Mouse (Mus musculus) hindbrain, embryonic 16.5 days (tissue): ENCODE measurements around the gene Adamtsl5. TPM values are rescaled to one million over a fixed set of nuclear protein-coding genes. Genes with fewer than 3 reads are reported as not detected.

ENCODE experiments used
- ATAC-seq: fragments of 200-750 bp; cut with Nextera tagmentation; 2 replicates; pipeline ENCODE4 v1.8.0; 2017; ENCODE audit warnings: moderate TSS enrichment, moderate library complexity
- H3K27ac ChIP-seq: fragments of 300-500 bp; sonication (generic); 2 replicates; pipeline ENCODE4 v1.5.1; 2014; ENCODE audit warnings: low read depth, mild to moderate bottlenecking, control low read depth, low read length, moderate library complexity
- H3K27me3 ChIP-seq: fragments of 300-500 bp; sonication (generic); replicated peaks from 2 replicates; pipeline ENCODE4 v1.6.1; 2014; ENCODE audit warnings: low read length; ENCODE audit not compliant: control insufficient read depth, insufficient read depth
- H3K36me3 ChIP-seq: fragments of 300-500 bp; sonication (generic); 2 replicates; pipeline ENCODE4 v1.6.1; 2014; ENCODE audit warnings: mild to moderate bottlenecking, low read length, moderate library complexity, mixed read lengths; ENCODE audit not compliant: control insufficient read depth, insufficient read depth
- H3K4me1 ChIP-seq: fragments of 300-500 bp; sonication (generic); 2 replicates; pipeline ENCODE4 v1.6.1; 2014; ENCODE audit warnings: low read depth, low read length; ENCODE audit not compliant: control insufficient read depth, insufficient read depth
- H3K4me2 ChIP-seq: fragments of 300-500 bp; sonication (generic); 2 replicates; pipeline ENCODE4 v1.6.1; 2014; ENCODE audit warnings: mild to moderate bottlenecking, low read length, control low read depth, moderate library complexity
- H3K4me3 ChIP-seq: fragments of 300-500 bp; sonication (generic); 2 replicates; pipeline ENCODE4 v1.5.1; 2014; ENCODE audit warnings: mild to moderate bottlenecking, low read length, control low read depth, moderate library complexity
- H3K9ac ChIP-seq: fragments of 300-500 bp; sonication (generic); 2 replicates; pipeline ENCODE4 v1.6.1; 2014; ENCODE audit warnings: low read depth, mild to moderate bottlenecking, control low read depth, low read length, moderate library complexity
- H3K9me3 ChIP-seq: fragments of 300-500 bp; sonication (generic); 2 replicates; pipeline ENCODE4 v1.6.1; 2014; ENCODE audit warnings: mild to moderate bottlenecking, low read length, moderate library complexity; ENCODE audit not compliant: control insufficient read depth
- WGBS: fragments of 180-500 bp; shearing (Covaris S2); extraction: QIAGEN DNeasy Blood & Tissue Kit; methylation state at CpG from one replicate; pipeline ENCODE4 v1.1.7; 2014; 5-methylcytosine and 5-hydroxymethylcytosine counted together
- polyA plus RNA-seq: library from polyadenylated mRNA; unstranded; fragments of >200 nt; fragmentation: Nextera tagmentation; extraction: Ambion mirVana; gene quantifications from 2 replicates; pipeline ENCODE4 v1.2.1, GENCODE M21; 2015

Adamtsl5 gene
- polyA plus RNA-seq, 1 experiment from 2014 or later = 1.1 TPM

DNA sequence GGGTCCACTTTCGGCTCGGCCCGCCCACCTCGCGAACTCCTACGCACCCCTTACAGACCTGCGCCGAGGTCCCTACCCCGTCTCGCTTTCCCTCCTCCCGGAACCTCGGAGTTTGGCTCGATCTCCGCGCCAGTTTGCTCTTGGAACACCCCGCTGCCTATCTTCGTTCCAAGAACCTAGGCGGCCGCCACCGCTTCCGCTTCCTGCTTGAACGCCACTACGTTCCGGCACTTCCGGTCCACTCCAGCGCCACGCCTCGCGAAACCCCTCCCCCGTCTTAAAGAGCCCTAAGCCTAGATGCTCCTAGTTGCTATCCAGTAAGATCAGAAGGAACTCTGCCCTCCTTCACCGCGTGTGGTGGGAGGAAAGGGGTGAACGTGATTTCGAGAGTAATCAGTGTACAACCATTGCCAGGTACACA, 27.9 kb downstream of the Adamtsl5 start, which contains the start of gene 2310011J03Rik:
TSS of gene 2310011J03Rik (minus strand) at position 198 of the 421 bp plus-strand sequence.
- under 1% methylated on average over 34 of the region's 34 CpGs for WGBS
- Histone ChIP-seq H3K4me3 (peak within 1 kb of the TSS; percentile 78), H3K9me3 (no peaks in the 10 kb centered on the region), H3K4me2 (peak within 1 kb of the TSS; percentile 98), H3K9ac (peak within 1 kb of the TSS; percentile 75), H3K27me3 (no peaks in the 10 kb centered on the region), H3K27ac (peak within 1 kb of the TSS; percentile 75), H3K36me3 (peaks cover 24% of the 10 kb centered on the region), H3K4me1 (peaks cover 19% of the 10 kb centered on the region)
- peak; percentile 65 for ATAC-seq

DNA sequence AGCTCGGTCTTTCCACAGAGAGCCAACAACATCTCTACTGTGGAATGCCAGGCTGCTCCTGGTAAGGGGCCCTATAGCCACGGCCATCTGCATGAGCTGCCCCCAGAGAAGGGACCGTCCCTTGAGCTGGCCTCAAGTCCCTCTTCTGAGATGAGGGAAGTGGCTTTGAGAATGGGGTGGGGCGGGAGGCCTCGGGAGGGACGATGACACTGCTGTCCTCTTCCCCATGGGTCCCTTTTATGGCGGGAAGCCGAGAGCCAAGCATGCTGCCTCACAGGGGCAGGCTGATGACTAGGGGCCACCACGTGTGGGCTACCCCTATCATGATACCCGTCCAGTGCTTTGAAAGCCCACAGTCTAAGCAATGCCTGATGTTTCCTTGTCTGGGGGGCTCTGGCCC, 31.2 kb downstream of the Adamtsl5 start:
- Histone ChIP-seq H3K9ac (no peak overlapping the region), H3K9me3 (no peaks in the 10 kb centered on the region), H3K4me1 (peaks cover 13% of the 10 kb centered on the region), H3K27me3 (no peaks in the 10 kb centered on the region), H3K36me3 (peaks cover 56% of the 10 kb centered on the region), H3K27ac (no peak overlapping the region), H3K4me3 (no peak overlapping the region), H3K4me2 (no peak overlapping the region)
- ATAC-seq = no peak
- WGBS = 53% methylated on average over 9 of the region's 10 CpGs

DNA sequence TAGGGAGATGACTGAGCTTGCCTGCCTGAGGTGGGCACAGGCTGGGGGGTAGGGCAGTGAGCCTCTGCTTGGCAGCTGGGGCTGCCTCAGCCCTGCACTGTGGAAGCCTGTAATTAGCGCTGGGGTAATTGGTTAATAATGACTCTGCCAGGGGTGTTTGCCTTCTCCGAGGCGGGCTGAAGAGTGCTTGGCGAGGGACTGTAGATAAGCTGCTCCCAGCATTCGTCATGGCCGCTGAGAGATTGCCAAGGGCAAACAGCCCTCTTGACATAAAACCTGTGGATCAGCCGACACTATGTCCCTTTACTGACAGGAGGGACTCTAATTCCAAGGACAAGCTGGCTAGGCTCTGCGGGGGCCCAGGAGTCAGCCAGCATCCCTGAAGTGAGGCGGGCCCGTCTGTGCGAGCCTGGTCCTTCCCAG, 31.8 kb downstream of the Adamtsl5 start:
- Histone ChIP-seq H3K9ac (no peak overlapping the region), H3K4me2 (no peak overlapping the region), H3K9me3 (no peaks in the 10 kb centered on the region), H3K4me3 (no peak overlapping the region), H3K27ac (peak overlapping the region; percentile 54), H3K4me1 (peaks cover 13% of the 10 kb centered on the region), H3K27me3 (no peaks in the 10 kb centered on the region), H3K36me3 (peaks cover 63% of the 10 kb centered on the region)
- no peak for ATAC-seq
- WGBS = 28% methylated on average over 11 of the region's 11 CpGs

DNA sequence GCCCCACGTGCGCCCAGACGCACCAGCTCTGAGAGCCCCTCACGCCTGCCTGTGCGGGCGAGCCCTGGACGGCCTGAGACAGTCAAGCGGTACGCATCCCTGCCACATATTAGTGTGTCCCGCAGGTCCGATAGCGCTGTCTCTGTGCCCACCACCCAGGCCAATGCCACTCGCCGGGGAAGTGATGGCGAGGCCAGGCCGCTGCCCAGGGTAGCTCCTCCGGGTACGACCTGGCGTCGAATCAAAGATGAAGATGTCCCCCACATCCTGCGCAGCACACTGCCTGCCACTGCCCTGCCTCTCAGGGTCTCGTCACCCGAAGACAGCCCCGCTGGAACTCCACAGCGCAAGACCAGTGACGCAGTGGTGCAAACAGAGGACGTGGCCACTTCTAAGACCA, 32.9 kb downstream of the Adamtsl5 start:
- 55% methylated on average over 27 of the region's 27 CpGs for WGBS
- Histone ChIP-seq H3K4me3 (no peak overlapping the region), H3K9ac (no peak overlapping the region), H3K4me2 (no peak overlapping the region), H3K27ac (no peak overlapping the region), H3K36me3 (peaks cover 73% of the 10 kb centered on the region), H3K9me3 (no peaks in the 10 kb centered on the region), H3K27me3 (no peaks in the 10 kb centered on the region), H3K4me1 (peaks cover 13% of the 10 kb centered on the region)
- ATAC-seq = no peak

DNA sequence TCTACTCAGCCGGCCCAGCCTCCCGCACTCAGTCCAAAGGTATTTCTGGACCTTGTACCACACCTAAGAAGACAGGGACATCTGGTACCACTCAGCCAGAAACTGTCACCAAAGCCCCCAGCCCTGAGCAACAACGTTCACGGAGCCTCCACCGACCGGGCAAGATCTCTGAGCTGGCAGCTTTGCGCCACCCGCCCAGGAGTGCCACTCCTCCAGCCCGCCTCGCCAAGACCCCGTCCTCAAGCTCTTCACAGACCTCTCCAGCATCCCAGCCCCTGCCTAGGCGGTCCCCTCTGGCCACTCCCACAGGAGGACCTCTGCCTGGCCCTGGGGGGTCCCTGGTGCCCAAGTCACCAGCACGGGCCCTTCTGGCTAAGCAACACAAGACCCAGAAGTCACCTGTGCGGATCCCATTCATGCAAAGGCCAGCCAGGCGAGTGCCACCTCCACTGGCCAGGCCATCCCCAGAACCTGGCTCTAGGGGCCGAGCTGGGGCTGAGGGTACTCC, 33.7 kb downstream of the Adamtsl5 start:
- no peaks in the 10 kb centered on the region for H3K9me3 ChIP-seq
- no peak overlapping the region for H3K9ac ChIP-seq
- H3K27ac ChIP-seq = no peak overlapping the region
- WGBS = 57% methylated on average over 16 of the region's 16 CpGs
- H3K36me3 ChIP-seq = peaks cover 76% of the 10 kb centered on the region
- no peak overlapping the region for H3K4me3 ChIP-seq
- peaks cover 8% of the 10 kb centered on the region for H3K4me1 ChIP-seq
- H3K4me2 ChIP-seq = no peak overlapping the region
- H3K27me3 ChIP-seq = no peaks in the 10 kb centered on the region
- ATAC-seq = no peak

DNA sequence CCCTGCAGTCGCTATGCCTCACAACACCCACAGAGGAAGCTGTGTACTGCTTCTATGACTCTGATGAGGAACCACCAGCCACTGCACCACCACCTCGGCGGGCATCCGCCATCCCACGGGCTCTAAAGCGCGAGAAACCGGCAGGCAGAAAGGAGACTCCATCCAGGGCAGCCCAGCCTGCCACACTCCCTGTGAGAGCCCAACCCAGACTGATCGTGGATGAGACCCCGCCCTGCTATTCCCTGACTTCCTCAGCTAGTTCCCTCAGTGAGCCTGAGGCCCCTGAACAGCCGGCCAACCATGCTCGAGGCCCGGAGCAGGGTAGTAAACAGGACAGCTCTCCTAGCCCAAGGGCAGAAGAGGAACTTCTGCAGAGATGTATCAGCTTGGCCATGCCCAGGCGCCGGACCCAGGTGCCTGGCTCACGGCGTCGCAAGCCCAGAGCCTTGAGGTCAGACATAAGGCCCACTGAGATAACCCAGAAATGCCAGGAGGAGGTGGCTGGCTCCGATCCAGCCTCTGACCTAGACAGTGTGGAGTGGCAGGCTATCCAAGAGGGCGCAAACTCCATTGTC, 34.5 kb downstream of the Adamtsl5 start:
- Histone ChIP-seq H3K9me3 (no peaks in the 10 kb centered on the region), H3K36me3 (peaks cover 84% of the 10 kb centered on the region), H3K4me1 (peaks cover 4% of the 10 kb centered on the region; the same call in 1 of the 2 replicates), H3K27ac (no peak overlapping the region), H3K4me3 (no peak overlapping the region), H3K27me3 (no peaks in the 10 kb centered on the region), H3K9ac (peak overlapping the region; percentile 11; the same call in 1 of the 2 replicates), H3K4me2 (no peak overlapping the region)
- 54% methylated on average over 20 of the region's 20 CpGs for WGBS
- no peak for ATAC-seq

DNA sequence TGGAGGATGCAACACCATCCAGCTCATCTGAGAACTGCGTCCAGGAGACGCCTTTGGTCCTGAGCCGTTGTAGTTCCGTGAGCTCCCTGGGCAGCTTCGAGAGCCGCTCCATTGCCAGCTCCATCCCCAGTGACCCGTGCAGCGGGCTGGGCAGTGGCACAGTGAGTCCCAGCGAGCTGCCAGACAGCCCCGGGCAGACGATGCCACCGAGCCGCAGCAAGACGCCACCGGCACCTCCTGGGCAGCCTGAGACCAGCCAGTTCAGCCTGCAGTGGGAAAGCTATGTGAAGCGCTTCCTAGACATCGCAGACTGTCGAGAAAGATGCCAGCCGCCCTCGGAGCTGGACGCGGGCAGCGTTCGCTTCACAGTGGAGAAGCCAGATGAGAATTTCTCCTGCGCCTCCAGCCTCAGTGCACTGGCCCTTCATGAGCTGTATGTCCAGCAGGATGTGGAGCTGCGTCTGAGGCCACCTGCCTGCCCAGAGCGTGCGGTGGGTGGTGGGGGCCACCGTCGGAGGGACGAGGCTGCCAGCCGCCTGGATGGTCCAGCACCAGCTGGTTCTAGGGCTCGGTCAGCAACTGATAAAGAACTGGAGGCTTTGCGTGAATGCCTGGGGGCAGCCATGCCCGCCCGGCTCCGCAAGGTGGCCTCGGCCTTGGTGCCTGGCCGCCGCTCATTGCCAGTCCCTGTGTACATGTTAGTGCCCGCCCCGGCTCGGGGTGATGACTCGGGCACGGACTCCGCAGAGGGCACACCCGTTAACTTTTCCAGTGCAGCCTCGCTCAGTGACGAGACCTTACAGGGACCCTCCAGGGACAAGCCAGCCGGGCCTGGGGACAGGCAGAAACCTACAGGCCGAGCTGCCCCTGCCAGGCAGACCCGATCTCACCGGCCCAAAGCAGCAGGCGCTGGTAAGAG, 35.4 kb downstream of the Adamtsl5 start:
- H3K9ac ChIP-seq = 0 out of 2 replicates have a peak overlapping the region, but pooled peaks have one; percentile 13
- no peak for ATAC-seq
- H3K27ac ChIP-seq = no peak overlapping the region
- H3K27me3 ChIP-seq = no peaks in the 10 kb centered on the region
- no peaks in the 10 kb centered on the region for H3K9me3 ChIP-seq
- no peak overlapping the region for H3K4me2 ChIP-seq
- H3K4me1 ChIP-seq = peaks cover 4% of the 10 kb centered on the region; the same call in 1 of the 2 replicates
- no peak overlapping the region; the same call in 1 of the 2 replicates for H3K4me3 ChIP-seq
- H3K36me3 ChIP-seq = peaks cover 91% of the 10 kb centered on the region
- 69% methylated on average over 53 of the region's 54 CpGs for WGBS

DNA sequence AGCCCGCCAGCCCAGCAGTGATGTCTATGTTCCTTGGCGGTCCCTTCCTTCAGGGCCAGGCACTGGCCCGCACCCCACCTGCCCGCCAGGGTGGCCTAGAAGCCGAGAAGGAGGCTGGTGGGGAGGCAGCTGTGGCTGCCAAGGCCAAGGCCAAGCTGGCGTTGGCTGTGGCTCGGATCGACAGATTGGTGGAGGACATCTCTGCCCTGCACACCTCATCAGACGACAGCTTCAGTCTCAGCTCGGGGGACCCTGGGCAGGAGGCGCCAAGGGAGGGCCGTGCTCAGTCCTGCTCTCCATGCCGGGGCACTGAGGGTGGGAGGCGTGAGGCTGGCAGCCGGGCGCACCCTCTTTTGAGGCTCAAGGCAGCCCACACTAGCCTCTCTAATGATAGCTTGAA, 36.7 kb downstream of the Adamtsl5 start:
- Histone ChIP-seq H3K27me3 (no peaks in the 10 kb centered on the region), H3K9ac (no peak overlapping the region), H3K4me2 (no peak overlapping the region), H3K27ac (no peak overlapping the region), H3K9me3 (no peaks in the 10 kb centered on the region), H3K36me3 (peaks cover 92% of the 10 kb centered on the region), H3K4me3 (no peak overlapping the region), H3K4me1 (peaks cover 4% of the 10 kb centered on the region; the same call in 1 of the 2 replicates)
- WGBS = 80% methylated on average over 16 of the region's 16 CpGs
- no peak for ATAC-seq

DNA sequence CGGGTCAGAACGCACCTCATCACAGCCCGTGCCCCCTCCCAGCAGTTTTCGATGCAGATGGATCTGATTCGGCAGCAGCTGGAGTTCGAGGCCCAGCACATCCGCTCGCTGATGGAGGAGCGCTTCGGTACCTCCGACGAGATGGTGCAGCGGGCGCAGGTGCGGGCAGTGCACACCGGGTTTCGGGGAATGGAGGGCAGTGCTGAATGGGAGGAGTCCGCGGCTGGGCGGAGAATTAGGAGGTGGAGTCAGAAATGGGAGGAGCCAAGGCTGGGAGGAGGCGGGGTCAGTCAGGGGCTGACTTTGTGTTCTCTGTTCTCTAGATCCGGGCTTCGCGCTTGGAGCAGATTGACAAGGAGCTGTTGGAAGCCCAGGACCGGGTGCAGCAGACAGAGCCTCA, 43.4 kb downstream of the Adamtsl5 start:
- H3K27me3 ChIP-seq = no peaks in the 10 kb centered on the region
- H3K4me3 ChIP-seq = no peak overlapping the region
- H3K36me3 ChIP-seq = peaks cover 50% of the 10 kb centered on the region
- H3K9ac ChIP-seq = peak overlapping the region; percentile 45; the same call in 1 of the 2 replicates
- H3K27ac ChIP-seq = no peak overlapping the region
- ATAC-seq = no peak
- peak overlapping the region; percentile 31 for H3K4me2 ChIP-seq
- WGBS = 28% methylated on average over 25 of the region's 25 CpGs
- peaks cover 36% of the 10 kb centered on the region for H3K4me1 ChIP-seq
- no peaks in the 10 kb centered on the region for H3K9me3 ChIP-seq
